Mouse (Mus musculus) kidney, adult 2 months (tissue): ENCODE measurements around the gene Dnaic1. TPM values are rescaled to one million over a fixed set of nuclear protein-coding genes. Genes with fewer than 3 reads are reported as not detected.
A peak's percentile ranks its signal among the peaks of the same experiment; 100 is the strongest.

ENCODE experiments used
- DNase-seq: peaks from one replicate; pipeline ENCODE4 v3.0.0; 2021
- H3K27ac ChIP-seq: fragments of 200-500 bp; 2 replicates; pipeline ENCODE4 v1.5.1; 2012; ENCODE audit warnings: low read depth, low read length, control low read depth, inconsistent platforms; ENCODE audit not compliant: insufficient read depth
- H3K27me3 ChIP-seq: fragments of 200-500 bp; replicated peaks from 2 replicates; pipeline ENCODE4 v1.6.1; 2012; ENCODE audit warnings: mild to moderate bottlenecking, moderate library complexity, low read length, inconsistent platforms; ENCODE audit not compliant: control insufficient read depth, insufficient read depth
- H3K36me3 ChIP-seq: fragments of 200-500 bp; 2 replicates; pipeline ENCODE4 v1.6.1; 2012; ENCODE audit warnings: mild to moderate bottlenecking, moderate library complexity, low read length, inconsistent platforms; ENCODE audit not compliant: control insufficient read depth, insufficient read depth
- H3K4me1 ChIP-seq: fragments of 200-500 bp; 2 replicates; pipeline ENCODE4 v1.6.1; 2011; ENCODE audit warnings: low read length; ENCODE audit not compliant: control insufficient read depth, insufficient read depth
- H3K4me3 ChIP-seq: fragments of 200-500 bp; 2 replicates; pipeline ENCODE4 v1.5.1; 2011; ENCODE audit warnings: mild to moderate bottlenecking, low read depth, low read length, control low read depth; ENCODE audit not compliant: insufficient read depth
- CTCF ChIP-seq: fragments of 200-500 bp; conservative IDR thresholded peaks from 2 replicates; pipeline ENCODE4 v1.5.1; 2011; ENCODE audit warnings: low read depth, mild to moderate bottlenecking, control low read depth, low read length, moderate library complexity, mixed read lengths; ENCODE audit not compliant: insufficient read depth, insufficient read length
- POLR2A ChIP-seq: fragments of 200-500 bp; IDR thresholded peaks from one replicate; pipeline ENCODE4 v1.6.1; 2011; ENCODE audit warnings: low read depth, low read length, control low read depth
- WGBS: fragments of 180-500 bp; shearing (Covaris S2); methylation state at CpG from one replicate; pipeline ENCODE4 v1.1.7; 2018; 5-methylcytosine and 5-hydroxymethylcytosine counted together
- polyA plus RNA-seq: library from polyadenylated mRNA; depleted of rRNA; stranded (reverse); fragments of >200 nt; gene quantifications from 2 replicates; pipeline ENCODE4 v1.2.3, GENCODE M21; 2012

Dnaic1 gene
- polyA plus RNA-seq, 1 experiment: 0.92 TPM

DNA sequence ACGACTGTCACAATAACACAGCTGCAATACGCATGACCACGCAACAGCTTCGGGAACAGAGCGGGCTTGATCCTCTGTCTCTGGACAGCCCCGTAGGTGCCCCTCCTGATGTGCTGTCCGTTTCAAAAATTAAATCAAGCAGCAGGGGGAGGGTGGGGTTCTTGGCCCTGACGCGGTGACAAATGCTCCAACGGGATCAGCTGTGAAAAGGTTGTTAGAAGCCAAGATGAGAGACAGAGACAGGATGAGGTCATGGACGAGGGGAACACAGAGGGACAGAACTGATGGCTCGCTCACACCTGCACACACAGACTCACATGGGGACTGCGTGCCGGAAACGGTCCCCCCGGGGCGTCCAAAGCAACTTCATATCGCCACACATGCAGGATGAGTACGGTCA is 103.6 kb downstream of the Dnaic1 start:
- no peaks in the 10 kb centered on the region for H3K27me3 ChIP-seq
- peaks cover 5% of the 10 kb centered on the region; the same call in 1 of the 2 replicates for H3K4me1 ChIP-seq
- no peak overlapping the region for H3K4me3 ChIP-seq
- no peak for DNase-seq
- H3K36me3 ChIP-seq: no peaks in the 10 kb centered on the region
- WGBS: 83% methylated on average over 19 of the region's 19 CpGs
- no peak overlapping the region for H3K27ac ChIP-seq
- TF ChIP-seq POLR2A: no peak

DNA sequence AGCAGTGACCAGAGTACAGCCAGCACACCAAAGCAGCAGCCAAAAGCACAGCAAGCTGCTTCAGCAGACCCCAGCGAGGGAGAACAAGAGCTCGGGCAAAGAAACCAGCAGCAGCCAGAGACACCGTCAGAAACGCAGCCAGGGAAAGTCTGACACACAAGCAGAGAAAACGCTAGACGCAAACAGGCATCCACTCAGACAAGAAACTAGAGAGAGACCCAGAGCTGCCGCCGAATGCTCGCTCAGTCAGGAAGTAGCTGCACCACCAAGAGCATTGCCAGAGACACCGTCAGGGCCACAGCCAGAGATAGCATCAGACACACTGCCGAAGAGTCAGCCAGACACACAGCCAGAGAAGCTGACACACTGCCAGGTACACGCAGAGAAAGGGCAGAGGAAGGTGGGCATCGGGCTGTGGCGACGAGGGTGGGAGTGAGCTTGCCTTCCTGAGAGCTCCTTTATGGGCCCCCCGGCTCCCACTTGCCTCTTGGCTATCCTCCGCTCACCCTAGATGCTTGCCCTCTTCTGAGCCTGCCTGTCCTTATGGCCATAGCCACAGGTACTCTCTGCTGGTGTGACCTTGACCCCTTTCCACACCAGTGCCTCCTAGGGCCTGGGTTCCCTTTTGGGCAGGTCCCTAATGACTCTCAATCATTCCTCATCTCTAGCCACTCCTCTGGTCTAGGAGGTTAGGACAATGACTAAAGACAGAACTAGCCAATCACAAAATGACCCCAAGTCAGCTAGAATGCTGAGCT is 106.9 kb downstream of the Dnaic1 start:
- Histone ChIP-seq H3K4me1 (peaks cover 5% of the 10 kb centered on the region; the same call in 1 of the 2 replicates), H3K27ac (no peak overlapping the region), H3K4me3 (no peak overlapping the region), H3K36me3 (no peaks in the 10 kb centered on the region), H3K27me3 (no peaks in the 10 kb centered on the region)
- TF ChIP-seq CTCF (no peak), POLR2A (no peak)
- WGBS: 57% methylated on average over 17 of the region's 17 CpGs
- DNase-seq: no peak

DNA sequence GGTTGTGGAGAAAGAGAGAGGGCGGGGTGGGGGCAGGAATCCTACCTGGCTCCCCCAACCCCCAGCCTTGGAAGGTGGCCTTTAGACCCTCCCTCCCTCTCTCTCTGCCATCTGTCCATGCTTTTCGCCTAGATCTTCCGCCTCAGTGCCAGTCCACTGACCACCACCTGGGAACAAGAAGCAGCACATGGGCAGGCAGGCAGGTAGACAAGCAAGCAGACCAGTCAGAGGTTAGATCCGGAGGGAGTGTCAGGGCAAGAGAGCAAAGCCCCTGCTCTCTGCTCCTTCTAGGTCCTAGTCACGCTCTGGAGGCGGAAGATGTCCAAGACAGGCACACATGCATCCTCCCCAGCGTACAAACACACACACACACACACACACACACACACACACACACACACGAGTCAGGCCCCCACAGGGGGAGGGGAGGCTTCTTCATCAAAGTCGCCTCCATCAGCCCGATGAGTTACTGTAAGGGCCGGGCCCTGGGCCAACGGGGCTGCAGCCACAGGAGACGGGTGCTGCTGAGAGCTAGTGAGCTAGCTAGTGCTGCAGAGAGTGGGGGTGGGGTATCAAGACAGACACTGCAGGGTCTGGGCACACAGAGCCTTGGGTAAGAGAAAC is 107.5 kb downstream of the Dnaic1 start:
- Histone ChIP-seq H3K27me3 (no peaks in the 10 kb centered on the region), H3K27ac (no peak overlapping the region), H3K36me3 (no peaks in the 10 kb centered on the region), H3K4me1 (peaks cover 5% of the 10 kb centered on the region; the same call in 1 of the 2 replicates), H3K4me3 (no peak overlapping the region)
- 41% methylated on average over 12 of the region's 13 CpGs for WGBS
- DNase-seq: peak; percentile 32
- TF ChIP-seq CTCF (no peak), POLR2A (no peak)

DNA sequence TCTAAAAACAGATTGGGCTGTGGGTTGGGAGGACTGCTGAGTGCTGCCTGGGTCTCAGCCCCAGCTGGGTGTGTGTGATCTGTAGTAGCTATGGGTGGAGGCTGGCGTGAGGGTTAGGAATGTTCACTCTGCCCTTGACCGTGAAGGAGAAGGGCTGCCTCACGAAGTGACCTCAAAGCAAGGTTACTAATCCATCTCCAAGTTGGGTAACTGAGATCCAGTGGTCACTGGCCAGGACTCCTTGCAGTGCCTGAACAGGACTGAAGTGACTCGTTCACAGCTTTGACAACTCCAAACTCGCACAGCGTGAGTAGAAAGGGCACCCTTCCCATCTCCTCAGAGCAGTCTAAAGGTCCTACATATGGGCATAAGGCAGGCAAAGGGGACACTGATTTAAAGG is 109.3 kb downstream of the Dnaic1 start:
- WGBS: 64% methylated on average over 6 of the region's 6 CpGs
- Histone ChIP-seq H3K4me1 (peaks cover 5% of the 10 kb centered on the region; the same call in 1 of the 2 replicates), H3K27me3 (no peaks in the 10 kb centered on the region), H3K36me3 (no peaks in the 10 kb centered on the region), H3K4me3 (no peak overlapping the region), H3K27ac (no peak overlapping the region)
- DNase-seq: peak; percentile 29
- TF ChIP-seq POLR2A (no peak), CTCF (no peak)

DNA sequence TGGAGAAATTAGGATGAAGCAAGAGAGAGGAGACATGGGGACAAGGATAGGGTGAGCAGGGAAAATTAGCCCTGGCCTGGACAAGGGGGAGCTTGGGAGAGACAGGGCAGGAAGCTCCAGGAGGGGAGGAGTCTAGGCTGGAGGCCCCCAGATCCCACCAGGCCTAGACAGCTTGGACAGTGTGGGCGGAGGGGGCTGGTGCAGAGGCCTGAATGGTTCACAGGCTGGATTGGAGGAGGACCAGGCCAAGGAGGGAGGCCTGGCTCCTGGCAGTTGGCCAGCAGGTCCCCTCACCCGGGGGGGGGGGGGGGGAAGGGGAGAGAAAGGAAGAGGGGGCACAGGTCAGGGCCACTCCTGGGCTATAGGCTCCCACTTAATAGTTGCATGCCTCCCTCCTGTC is 109.7 kb downstream of the Dnaic1 start:
- DNase-seq: no peak
- peaks cover 5% of the 10 kb centered on the region; the same call in 1 of the 2 replicates for H3K4me1 ChIP-seq
- no peak overlapping the region for H3K27ac ChIP-seq
- WGBS: 82% methylated on average over 1 of the region's 2 CpGs
- TF ChIP-seq CTCF (no peak), POLR2A (no peak)
- no peaks in the 10 kb centered on the region for H3K36me3 ChIP-seq
- no peaks in the 10 kb centered on the region for H3K27me3 ChIP-seq
- no peak overlapping the region for H3K4me3 ChIP-seq

DNA sequence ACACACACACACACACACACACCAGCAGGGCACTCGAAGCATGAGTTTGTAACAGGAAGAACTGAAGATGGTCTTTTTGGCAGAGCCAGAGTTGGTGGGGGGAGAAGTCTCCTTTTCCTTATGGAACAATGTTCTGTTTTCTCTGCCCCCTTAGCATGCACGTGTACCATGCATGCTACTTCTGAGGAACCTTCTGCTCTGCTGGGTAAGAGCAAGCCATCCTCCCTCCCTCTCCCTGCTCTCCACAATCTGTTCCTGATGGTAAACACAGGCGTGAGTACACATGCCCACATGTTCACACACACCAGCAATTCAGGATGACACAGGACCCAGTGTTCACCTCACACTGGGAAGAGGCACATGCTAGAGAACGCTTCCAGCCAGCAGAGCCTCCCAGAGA is 111.6 kb downstream of the Dnaic1 start:
- Histone ChIP-seq H3K27ac (no peak overlapping the region), H3K4me3 (no peak overlapping the region), H3K4me1 (peaks cover 5% of the 10 kb centered on the region; the same call in 1 of the 2 replicates), H3K27me3 (no peaks in the 10 kb centered on the region), H3K36me3 (no peaks in the 10 kb centered on the region)
- no peak for DNase-seq
- TF ChIP-seq CTCF (no peak), POLR2A (no peak)
- 82% methylated on average over 4 of the region's 4 CpGs for WGBS

DNA sequence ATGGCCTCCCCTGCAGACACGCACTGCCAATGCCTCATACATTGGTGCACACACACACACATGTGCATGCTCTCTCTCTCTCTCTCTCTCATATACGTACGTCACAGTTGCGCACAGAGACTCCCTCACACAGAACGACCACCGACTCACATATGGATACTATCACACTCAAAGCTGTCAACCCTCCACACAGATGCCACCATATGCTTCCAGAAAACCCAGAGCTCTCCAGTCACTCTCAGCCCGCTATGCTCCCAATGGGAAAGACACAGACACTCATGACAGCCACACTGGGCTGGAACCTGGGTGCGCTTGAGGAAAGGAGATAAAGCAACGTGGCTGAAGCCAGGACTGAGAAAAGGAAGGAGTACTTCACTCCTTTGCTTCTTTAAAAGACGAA is 112.4 kb downstream of the Dnaic1 start:
- Histone ChIP-seq H3K4me3 (no peak overlapping the region), H3K36me3 (no peaks in the 10 kb centered on the region), H3K27me3 (no peaks in the 10 kb centered on the region), H3K27ac (no peak overlapping the region), H3K4me1 (no peaks in the 10 kb centered on the region)
- TF ChIP-seq POLR2A (no peak), CTCF (no peak)
- DNase-seq: no peak
- 83% methylated on average over 10 of the region's 10 CpGs for WGBS
